Mouse (Mus musculus) urinary bladder, postnatal 4 days (tissue): Measurements from ENCODE around the gene Gmeb1.

Source experiments
- DNase-seq, 2 experiments: peaks; one replicate each; pipeline ENCODE4 v3.0.0; 2021 to 2022; ENCODE audit warnings: low spot score in 2 of 2

Gene Gmeb1

DNA sequence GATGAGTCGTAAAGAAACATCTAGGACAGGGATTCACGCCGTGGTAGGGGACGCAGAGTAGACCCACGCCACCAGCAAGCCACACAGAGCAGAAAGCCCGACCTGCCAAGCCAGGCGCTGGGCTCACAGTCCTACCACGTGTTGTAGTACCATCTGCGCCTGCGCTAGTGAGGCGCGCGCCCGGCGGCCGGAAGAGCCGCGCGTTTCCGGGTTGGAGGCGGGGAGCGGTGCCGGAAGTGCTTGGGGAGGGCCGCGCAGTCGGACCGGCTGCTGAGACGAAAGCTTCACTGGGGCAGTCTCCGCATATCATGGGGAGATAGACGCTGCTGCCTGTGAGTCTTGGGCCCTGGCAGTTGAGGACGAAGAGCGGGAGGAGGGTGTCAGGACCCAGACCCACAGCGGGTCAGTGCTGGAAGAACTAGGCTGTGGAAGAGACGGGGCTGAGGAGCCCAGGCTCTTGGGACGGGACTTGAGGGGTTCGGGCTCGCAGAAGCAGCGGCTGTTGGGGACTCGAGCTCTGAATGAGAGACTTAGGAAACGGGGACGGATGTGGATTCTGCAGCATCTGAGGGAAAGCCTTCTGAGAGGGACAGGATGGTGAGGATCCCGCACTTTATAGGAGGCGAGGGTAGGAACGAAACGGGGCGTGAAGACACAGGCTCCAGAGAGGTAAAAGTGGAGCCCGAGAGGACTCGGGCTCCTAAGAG, 12.9 kb upstream of the Gmeb1 start, which contains the start of gene Taf12:
TSS of gene Taf12 (plus strand) at position 220 of the 707 bp plus-strand sequence.
- peak; percentile 89 to 92 for DNase-seq

DNA sequence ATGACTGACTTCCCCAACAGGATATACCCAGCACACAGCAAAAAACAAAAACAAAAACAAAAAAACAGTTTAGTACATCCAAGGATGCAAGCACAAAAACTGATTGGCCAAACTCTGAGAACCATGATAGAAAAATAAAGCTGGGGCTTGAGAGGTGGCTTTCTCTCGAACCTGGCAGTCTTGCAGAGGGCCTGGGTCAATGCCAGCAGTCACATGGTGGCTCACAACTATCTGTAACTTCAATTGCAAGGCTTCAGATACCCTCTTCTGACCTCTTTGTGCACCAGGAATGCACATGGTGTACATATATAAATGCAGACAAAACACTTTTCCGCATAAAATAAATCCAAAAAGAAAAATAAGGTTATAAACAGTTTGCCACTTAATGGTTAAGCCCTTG, 11.8 kb upstream of the Gmeb1 start:
- DNase-seq: no peak

DNA sequence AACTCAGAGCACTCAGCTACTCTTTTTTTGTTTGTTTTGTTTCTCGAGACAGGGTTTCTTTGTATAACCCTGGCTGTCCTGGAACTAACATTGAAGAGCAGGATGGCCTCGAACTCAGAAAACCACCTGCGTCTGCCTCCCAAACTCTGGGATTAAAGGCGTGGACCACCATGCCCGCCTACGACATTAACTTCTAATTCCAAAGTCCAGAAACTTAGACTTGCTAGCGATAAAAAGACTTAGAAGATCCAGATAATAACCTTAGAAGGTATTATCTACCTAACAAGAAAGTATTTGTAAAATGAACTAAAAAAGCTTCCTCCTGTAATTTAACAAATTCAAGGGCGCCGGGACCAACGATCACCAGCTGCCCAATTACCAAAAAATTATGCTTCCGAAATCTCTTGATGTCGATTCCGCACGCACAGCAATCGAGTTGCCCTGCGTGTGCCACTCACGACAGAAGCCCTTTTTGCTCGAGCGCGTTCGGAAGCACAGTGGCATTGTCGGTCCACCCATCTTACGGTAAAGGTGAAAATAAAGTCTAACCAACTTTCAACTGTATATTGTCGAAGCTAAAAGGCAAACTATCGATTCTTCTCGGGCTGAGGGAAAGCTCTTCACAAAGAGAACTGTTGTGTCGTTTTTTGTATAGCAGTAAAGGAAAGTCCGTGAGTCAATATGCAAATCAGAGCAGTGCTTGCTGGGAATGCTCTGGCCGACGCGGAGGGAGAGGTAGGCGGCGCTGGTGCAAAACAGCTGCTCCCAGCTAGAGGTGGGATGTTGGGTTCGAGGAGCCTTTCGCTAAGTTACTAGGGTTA, 8.5 kb upstream of the Gmeb1 start:
- peak; percentile 74 to 84 for DNase-seq

DNA sequence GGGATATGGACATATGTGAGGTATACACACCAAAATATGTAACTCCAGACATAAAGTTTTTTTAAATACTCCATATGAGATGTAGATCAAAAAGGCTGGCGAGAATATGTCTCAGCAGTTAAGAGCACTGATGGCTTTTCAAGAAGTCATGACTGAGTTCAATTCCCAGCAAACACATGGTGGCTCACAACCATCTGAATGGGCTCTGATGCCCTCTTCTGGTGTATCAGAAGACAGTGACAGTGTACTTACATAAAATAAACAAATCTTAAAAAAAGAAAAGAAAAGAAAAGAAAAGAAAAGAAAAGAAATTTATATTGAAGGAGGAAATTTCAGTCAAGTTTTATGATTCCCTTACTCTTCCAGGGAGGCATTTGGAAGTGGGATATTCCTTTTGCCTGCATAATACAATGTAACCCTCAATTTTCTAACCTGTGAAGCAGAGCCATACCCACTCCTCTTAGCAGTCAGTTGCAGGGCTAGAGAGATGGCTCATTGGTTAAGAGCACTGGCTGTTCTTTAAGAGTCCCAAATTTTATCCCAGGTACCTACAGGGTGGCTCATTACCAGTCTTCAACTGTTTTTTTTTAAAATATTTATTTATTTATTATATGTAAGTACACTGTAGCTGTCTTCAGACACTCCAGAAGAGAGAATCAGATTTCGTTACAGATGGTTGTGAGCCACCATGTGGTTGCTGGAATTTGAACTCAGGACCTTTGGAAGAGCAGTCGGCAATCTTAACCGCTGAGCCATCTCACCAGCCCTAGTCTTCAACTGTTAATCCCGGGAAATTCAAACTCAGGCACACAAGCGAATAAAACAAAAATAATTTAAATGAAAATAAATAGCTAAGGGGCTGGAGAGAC, 7.7 kb upstream of the Gmeb1 start:
- no peak for DNase-seq

DNA sequence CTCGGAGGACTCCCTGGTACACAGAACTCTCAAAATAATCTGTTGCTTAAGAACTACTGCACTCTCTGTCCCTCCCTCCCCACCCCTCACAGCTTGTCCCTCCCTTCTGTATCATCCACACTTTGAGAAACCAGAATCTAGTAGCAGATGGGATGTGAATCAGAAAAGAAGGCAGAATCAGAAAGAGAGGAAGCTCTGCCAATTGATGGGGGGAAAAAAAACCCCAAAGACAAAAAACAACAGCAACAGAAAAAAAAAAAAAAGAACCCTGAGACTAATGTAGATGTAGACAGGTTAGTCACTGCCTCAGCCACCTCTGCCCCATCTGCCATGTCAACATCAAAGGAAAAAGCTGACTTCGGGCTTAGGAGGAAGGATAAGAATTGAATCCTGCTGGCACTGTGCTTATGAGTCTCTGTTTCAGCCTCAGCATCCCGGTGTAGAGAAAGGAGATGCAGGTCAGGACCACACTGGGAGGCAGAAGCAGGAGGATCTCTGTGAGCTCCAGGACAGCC, 5.5 kb upstream of the Gmeb1 start:
- DNase-seq: no peak

DNA sequence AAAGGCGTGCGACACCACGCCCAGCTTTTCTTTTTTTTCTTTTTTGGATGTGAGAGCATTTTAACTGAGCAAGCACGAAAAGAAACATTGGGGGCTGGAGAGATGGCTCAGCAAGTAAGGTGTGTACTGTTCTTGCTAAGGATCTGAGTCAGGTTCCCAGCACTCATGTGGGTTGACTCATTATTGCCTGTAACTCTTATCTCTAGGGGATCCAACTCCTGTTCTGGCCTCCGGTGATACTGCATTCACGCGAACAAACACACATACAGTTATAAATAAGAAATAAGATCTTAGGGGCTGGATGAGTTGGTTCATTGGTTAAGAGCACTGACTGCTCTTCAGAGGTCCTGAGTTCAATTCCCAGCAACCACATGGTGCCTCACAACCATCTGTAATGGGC, 1.9 kb upstream of the Gmeb1 start:
- DNase-seq: no peak

DNA sequence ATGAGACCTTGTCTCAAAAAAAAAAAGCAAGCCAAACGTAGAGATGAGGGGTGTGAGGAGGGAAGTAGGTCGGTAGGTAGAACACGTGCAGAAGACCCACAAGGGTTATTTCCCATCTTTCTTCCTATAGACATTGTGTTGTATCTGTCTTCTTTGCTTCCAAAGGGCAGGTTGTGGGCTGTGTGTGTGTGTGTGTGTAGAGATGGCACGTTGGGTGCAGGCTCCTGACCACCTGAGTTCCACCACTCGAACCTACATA, 885 bp upstream of the Gmeb1 start:
- DNase-seq: no peak

DNA sequence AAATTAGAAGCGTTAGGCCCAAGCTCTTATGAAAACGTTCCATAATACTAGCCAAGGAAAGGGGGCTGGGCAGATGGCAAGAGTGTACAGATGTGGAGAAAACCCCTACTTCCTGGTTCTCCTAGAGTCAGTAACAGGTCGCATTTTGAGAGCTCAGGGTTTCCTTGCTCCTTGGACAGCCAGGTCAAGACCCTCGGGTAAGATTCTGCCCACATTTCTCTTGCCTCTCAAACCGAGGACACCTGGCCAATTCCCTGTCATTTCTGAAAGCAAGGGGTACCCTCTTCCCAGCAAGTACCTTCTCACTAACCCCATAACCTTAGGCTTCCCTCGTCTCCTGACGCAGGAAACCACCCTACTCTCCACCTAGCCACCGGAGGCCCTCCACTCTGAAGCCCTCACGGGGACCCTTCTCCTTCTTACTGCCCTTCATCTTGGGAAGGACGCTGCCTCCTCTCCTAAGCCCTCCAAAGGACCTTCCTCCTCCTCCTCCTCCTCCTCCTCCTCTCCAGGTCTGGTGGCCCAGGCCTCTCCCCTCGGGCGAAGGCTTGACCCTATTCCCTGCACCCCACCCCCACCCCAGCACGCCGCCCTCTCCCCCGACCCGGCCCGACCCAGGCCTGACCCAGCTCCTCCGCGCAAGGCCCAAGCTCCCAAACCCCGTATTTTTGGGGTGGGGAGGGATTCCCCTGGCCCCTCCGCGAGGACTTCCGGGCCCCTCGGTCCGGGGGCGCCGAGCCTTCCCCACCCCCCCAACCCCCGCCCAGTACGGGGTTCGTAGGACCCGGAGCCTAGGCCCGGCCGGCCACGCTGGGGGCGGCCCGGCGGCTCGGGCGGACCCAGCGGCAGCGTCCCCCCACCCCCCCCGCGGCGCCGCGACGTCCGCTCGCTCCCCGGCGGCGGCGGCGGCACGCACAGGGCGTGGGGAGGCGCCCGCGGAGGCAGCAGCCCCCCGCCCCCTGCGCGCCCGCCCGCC, 710 bp downstream of the Gmeb1 start:
- DNase-seq: peak in 1 of 2 experiments; percentile 61

DNA sequence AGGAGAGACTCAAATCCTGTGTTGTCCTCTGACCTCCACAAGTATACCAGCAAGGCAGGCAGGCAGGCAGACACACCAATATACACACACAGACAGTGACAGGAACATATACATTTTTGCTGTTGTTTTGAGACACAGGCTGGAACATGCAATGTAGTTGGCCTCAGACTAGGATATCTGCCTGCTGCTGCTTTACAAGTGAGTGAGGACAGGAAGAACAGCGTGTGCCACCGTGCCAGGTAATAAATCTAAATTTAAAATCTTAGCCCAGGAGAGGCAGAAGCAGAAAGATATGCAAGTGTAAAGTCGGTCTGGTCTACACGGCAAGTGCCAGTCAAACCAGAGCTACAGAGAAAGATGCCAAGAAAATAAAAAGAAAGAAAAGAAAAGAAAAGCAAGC, 2.2 kb downstream of the Gmeb1 start:
- DNase-seq: no peak

DNA sequence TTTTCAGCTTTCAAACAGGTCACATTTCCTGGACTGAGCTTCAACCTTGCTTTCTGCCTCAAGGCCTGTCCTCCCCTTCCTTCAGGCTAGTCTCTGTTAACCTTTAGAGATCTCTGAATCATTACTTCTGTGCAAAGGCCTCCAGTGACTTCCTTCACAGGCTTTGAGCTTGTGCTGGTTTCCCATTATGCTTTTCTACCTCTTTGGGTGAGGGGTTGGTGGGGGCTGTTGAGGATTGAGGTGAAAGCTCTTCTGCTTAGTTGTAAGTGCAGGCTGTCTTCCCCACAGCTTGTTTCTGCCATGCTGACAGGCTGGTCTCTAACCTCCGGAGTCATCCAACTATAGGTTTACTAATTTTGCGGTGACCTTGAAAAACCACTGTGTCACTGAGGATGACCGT, 5.0 kb downstream of the Gmeb1 start:
- DNase-seq: no peak

DNA sequence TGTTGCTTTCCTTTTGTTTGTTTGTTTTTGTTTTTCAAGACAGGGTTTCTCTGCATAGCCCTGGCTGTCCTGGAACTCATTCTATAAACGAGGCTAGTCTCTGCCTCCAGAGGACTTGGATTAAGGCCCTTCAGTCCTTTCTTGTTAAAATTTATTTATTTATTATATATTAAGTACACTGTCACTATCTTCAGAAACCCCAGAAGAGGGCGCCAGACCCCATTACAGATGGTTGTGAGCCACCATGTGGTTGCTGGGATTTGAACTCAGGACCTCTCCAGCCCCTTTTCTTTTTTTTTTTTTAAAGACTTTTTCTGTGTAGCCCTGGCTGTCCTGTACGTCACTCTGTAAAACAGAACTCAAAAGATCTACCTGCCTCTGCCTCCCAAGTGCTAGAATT, 6.4 kb downstream of the Gmeb1 start:
- DNase-seq: no peak

DNA sequence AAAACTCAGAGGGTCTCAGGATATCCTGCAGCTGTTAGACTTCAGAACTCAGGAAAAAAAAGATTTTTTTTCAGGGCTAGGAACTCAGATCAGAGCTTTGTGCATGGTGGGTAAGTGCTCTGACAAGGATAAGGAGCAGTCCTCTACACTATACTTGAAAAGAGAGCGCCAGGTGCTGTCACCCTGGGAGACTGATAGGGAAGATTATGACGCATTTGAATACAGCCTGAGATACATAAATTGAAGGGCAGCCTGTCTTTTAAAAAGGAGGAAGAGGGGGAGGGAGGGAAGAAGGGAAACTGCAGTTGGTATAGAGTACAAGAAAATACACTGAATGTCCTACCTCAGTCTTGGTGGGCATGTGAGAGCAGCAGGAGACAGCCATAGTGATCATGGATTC, 7.8 kb downstream of the Gmeb1 start:
- no peak for DNase-seq

DNA sequence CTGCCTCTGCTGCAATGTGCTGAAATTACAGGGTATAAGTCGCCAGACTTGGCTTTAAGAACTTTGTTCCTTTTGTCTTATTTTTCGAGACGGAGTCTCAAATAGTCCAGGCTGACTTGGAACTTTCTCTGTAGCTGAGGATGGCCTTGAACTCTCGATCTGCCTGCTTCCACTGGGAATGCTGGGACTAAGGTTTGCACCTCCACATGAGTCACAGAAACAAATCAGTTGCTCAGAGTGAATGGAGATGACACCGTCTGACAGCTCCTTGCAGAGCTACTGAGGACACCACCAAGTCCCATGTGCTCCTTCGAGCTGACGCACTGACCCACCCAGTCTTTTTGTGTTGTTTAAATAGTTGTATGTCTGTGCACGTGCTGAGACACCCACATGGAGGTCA, 8.3 kb downstream of the Gmeb1 start:
- no peak for DNase-seq

DNA sequence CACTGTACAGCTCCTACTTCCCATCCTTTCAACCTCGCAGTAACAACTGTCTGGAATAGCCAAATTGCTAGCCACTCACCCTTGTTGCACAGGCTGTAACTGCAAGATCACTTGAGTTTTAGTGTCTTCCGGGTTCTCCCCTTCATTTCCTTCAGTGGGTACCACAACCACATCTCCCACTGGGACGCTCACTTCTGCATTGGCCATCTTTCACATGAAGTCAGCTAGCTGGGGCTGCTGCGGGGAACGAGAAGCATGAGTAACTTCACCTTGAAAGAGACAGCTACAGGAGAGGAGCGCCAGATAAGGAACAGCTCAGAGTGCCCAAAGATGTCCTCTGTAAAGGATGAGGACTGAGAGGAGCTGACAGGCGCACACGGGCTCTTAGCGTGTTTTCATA, 9.8 kb downstream of the Gmeb1 start:
- DNase-seq: no peak

DNA sequence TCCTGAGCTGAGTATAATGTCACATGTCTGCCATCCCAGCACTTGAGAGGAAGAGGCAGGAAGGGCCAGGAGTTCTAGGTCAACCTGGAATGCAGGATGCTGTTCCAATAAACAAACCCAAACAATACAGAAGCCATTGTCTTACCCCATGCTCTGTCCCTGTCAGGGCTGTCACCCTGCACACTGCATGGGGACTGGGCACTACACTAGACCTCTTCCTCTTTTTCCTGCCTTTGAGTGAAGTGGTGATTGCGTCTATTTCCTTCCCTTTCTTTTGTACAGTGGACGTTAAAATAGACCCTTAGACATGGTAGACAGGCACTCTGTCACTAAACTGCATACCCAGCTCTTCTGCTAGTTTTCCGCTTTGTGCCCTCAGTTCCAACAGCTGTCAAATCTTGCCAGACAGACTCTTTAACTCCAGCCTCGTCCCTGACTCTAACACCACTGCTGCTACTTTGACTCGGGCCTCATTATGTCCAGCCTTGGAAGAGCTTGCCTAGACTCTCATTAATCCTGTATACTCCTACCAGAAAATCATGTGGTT, 13.9 kb downstream of the Gmeb1 start:
- no peak for DNase-seq

DNA sequence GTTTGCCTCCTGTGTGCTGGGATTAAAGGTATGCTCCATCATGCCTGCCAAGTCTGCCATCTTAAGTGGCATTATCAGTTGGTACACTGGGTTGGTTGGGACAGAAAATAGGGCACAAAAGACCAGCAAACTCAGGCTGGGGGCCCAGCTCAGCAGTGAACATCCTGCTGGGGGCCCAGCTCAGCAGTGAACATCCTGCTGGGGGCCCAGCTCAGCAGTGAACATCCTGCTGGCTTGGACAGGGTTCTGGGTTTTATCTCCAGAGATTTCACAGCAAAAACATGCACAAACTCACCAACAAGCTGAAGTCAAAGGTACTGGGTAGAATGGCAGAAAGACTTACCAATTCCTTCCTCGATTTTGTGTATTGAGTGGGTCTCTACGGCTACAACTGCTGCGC, 15.8 kb downstream of the Gmeb1 start:
- DNase-seq: no peak

DNA sequence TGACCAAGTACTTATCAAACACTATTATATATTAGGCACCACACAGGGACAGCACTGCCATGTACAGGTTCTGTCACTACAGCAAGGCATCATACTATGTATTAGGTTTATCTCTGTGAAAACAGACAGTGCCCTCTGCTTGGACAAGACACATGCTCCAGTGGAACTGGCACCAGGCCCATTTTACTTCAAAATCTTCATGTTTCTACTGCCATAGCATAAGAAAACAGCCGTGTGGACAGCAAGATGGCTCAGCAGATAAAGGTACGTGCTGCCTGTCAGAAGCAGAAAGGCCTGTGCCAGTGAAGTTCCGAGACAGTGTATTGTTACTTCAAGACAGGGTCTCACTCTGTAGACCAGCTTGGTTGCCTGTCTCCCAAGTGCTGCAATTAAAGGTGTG, 20.2 kb downstream of the Gmeb1 start:
- DNase-seq: no peak

DNA sequence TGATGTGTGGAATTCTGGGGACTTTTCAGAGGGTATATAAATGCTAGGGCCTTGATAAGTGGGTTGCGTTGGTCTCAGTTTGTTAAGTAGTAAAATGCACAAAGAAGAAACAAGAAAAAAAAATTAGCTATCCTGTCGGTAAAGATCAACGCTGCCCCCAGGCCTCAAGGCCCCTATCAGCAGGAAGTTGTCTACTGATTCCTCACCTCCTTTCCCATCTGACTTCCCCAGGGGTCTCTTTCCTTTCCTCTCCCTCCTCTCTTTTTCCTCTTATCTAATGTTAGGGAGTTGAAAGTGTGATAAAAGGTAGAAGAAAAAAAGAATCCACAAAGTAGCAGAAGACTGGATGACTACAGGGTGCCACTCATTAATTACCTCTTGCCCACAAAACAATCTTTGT, 21.0 kb downstream of the Gmeb1 start:
- no peak for DNase-seq

DNA sequence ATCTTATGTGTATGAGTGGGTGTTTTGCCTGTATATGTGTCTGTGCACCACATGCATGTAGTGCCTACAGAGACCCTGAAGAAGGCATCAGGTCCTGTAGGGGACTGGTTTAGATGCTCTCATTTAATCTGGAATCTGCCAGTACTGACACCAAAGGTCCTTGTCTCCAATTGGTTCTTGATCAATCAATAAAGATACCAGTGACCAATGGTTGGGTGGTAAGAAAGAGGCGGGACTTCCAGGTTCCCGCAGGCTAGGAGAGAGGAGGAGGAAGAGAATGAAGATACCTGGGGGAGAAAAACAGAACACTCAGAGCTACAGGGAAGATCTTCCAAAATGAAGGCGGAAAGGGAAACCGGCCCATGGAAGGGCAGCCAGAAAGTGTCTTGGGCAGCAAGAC, 23.0 kb downstream of the Gmeb1 start:
- DNase-seq: no peak

DNA sequence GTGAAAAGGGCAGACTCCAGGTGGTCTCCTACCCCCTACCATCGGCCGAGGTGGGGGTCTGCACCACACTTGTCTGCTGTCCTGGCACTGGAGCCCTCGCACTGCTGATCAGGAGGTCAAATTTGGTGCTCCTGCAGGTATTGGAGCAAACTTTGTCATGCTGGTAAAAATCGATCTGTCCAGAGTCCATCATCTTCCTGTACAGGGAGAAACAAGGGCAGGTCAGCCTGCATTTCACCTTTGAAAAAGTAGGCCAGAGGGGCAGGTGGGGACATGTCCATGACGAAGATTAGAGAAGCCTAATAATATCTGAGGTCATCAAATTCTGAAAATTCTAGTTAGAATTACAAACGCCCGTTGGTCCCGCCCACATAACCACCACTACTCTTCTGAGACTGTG, 26.7 kb downstream of the Gmeb1 start:
- no peak for DNase-seq

DNA sequence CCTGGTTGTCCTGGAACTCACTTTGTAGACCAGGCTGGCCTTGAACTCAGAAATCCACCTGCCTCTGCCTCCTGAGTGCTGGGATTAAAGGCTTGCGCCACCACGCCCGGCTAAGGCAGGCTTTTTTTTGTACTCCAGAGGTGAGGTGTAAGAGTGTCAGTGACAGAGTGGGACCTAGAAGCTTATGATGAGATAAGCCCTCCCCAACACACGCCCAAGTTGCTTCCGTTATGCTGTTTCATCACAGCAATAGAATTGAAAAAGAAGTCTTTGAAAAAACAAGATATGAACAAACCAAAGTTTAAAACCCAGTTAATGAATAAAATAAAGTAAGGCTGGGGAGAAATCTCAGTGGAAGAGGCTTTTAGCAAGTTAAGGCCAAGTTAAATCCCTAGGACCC, 31.0 kb downstream of the Gmeb1 start:
- no peak for DNase-seq
